Mouse (Mus musculus): ENCODE data around the gene Rbm20. TPM values are rescaled to one million over a fixed set of nuclear protein-coding genes. Genes with fewer than 3 reads are reported as not detected.

Gene Rbm20
- total and polyA plus RNA-seq, 3 experiments = 0.05 to 0.56 (median 0.08) TPM

GRCm38 (mm10) chr19:53867238-53867637 is 190.1 kb downstream of the Rbm20 start:
- Histone ChIP-seq H3K79me2 (replicated peaks; ENCODE audit: control insufficient read depth, extremely low read depth, insufficient read depth, poor library complexity, severe bottlenecking) (no peaks in the 10 kb centered on the region), H3K4me2 (ENCODE audit: insufficient read depth, low read depth, poor library complexity, severe bottlenecking) (no peak overlapping the region), H3K4me3 (replicated peaks in 1 of 3; ENCODE audit: low read depth in 2 of 3, low read length in 2 of 3, poor library complexity in 1 of 3) (peak overlapping the region in 1 of 3 experiments; percentile 33), H3K4me1 (ENCODE audit: control insufficient read depth in 1 of 2, insufficient read depth in 2 of 2) (peaks cover 44 to 52% of the 10 kb centered on the region in 2 experiments), H3K9me3 (replicated peaks; ENCODE audit: low read length) (no peaks in the 10 kb centered on the region), H3K9ac (ENCODE audit: insufficient read depth, low read depth) (no peak overlapping the region), H3K36me3 (replicated peaks in 1 of 2; ENCODE audit: control insufficient read depth in 1 of 2, insufficient read depth in 1 of 2, low read length in 1 of 2) (peaks cover 4 to 16% of the 10 kb centered on the region in 2 experiments), H3K27ac (ENCODE audit: insufficient read depth, low read depth) (0 out of 2 replicates have a peak overlapping the region, but pooled peaks have one; percentile 12), H3K27me3 (replicated peaks) (no peaks in the 10 kb centered on the region)
- in situ Hi-C loops (cut with MboI; ENCODE audit: low pct_ligation_motif_present, low pct_unique_long_range_greater_than_20kb, low sequenced_read_pairs) = no loop called here
- dilution Hi-C loops (cut with MboI; ENCODE audit: extremely low pct_ligation_motif_present, extremely low pct_unique_long_range_greater_than_20kb, low sequenced_read_pairs) = no loop called here
- DNase-seq (ENCODE audit: extremely low read depth) = no peak
- no peak for TF ChIP-seq ZNF384 (IDR thresholded peaks at IDR 0.05; ENCODE audit: low read depth, low read length)
- TF ChIP-seq MAZ (IDR thresholded peaks at IDR 0.05; ENCODE audit: low read depth, low read length) = no peak
- no peak for TF ChIP-seq SIN3A (IDR thresholded peaks at IDR 0.05; ENCODE audit: low read length)
- no peak for TF ChIP-seq CTCF (conservative IDR thresholded peaks at IDR 0.05 in 1 of 2, IDR thresholded peaks at IDR 0.05 in 1 of 2; ENCODE audit: low read depth in 2 of 2, low read length in 2 of 2)
- TF ChIP-seq USF2 (conservative IDR thresholded peaks at IDR 0.05; ENCODE audit: low read depth, low read length) = no peak
- TF ChIP-seq EP300 (IDR thresholded peaks at IDR 0.05; ENCODE audit: low read length) = no peak
- no peak for TF ChIP-seq UBTF (IDR thresholded peaks at IDR 0.05; ENCODE audit: low read depth, low read length)
- no peak for TF ChIP-seq NRF1 (IDR thresholded peaks at IDR 0.05; ENCODE audit: low read depth, low read length)
- TF ChIP-seq HCFC1 (IDR thresholded peaks at IDR 0.05; ENCODE audit: low read depth, low read length) = no peak
- TF ChIP-seq MYC (IDR thresholded peaks at IDR 0.05; ENCODE audit: low read depth, low read length) = no peak
- TF ChIP-seq ELF1 (IDR thresholded peaks at IDR 0.05; ENCODE audit: low read depth, low read length) = no peak

GRCm38 (mm10) chr19:53868125-53868524 is 191.0 kb downstream of the Rbm20 start:
- Histone ChIP-seq H3K27ac (ENCODE audit: insufficient read depth, low read depth) (peak overlapping the region; percentile 100), H3K27me3 (replicated peaks) (no peaks in the 10 kb centered on the region), H3K9ac (ENCODE audit: insufficient read depth, low read depth) (no peak overlapping the region), H3K36me3 (replicated peaks in 1 of 2; ENCODE audit: control insufficient read depth in 1 of 2, insufficient read depth in 1 of 2, low read length in 1 of 2) (peaks cover 4 to 16% of the 10 kb centered on the region in 2 experiments), H3K79me2 (replicated peaks; ENCODE audit: control insufficient read depth, extremely low read depth, insufficient read depth, poor library complexity, severe bottlenecking) (no peaks in the 10 kb centered on the region), H3K4me3 (replicated peaks in 1 of 3; ENCODE audit: low read depth in 2 of 3, low read length in 2 of 3, poor library complexity in 1 of 3) (no peak overlapping the region), H3K4me1 (ENCODE audit: control insufficient read depth in 1 of 2, insufficient read depth in 2 of 2) (peaks cover 39 to 47% of the 10 kb centered on the region in 2 experiments), H3K4me2 (ENCODE audit: insufficient read depth, low read depth, poor library complexity, severe bottlenecking) (no peak overlapping the region), H3K9me3 (replicated peaks; ENCODE audit: low read length) (no peaks in the 10 kb centered on the region)
- no peak for TF ChIP-seq JUN (IDR thresholded peaks at IDR 0.05; ENCODE audit: insufficient read depth, low read depth, low read length)
- no peak for TF ChIP-seq ZKSCAN1 (IDR thresholded peaks at IDR 0.05; ENCODE audit: borderline replicate concordance, low read depth, low read length)
- no peak for TF ChIP-seq KAT2A (IDR thresholded peaks at IDR 0.05; ENCODE audit: insufficient replicate concordance, low read length)
- no peak for TF ChIP-seq ZNF384 (IDR thresholded peaks at IDR 0.05; ENCODE audit: low read depth, low read length)
- TF ChIP-seq EP300 (IDR thresholded peaks at IDR 0.05; ENCODE audit: low read length) = no peak
- TF ChIP-seq MAX (IDR thresholded peaks at IDR 0.05; ENCODE audit: low read length) = no peak
- TF ChIP-seq MEF2A (IDR thresholded peaks at IDR 0.05; ENCODE audit: borderline replicate concordance, low read depth, low read length) = no peak
- no peak for TF ChIP-seq CHD1 (IDR thresholded peaks at IDR 0.05; ENCODE audit: low read depth, low read length)
- TF ChIP-seq MAZ (IDR thresholded peaks at IDR 0.05; ENCODE audit: low read depth, low read length) = no peak
- no peak for TF ChIP-seq MAFK (IDR thresholded peaks at IDR 0.05; ENCODE audit: insufficient replicate concordance, low read length)
- no peak for TF ChIP-seq POLR2A (IDR thresholded peaks at IDR 0.05; ENCODE audit: low read depth, low read length)
- no peak for DNase-seq (ENCODE audit: extremely low read depth)
- in situ Hi-C loops (cut with MboI; ENCODE audit: low pct_ligation_motif_present, low pct_unique_long_range_greater_than_20kb, low sequenced_read_pairs) (no loop called here), dilution Hi-C loops (cut with MboI; ENCODE audit: extremely low pct_ligation_motif_present, extremely low pct_unique_long_range_greater_than_20kb, low sequenced_read_pairs) (no loop called here)

All from CH12.LX (cell line).